Mouse (Mus musculus) CH12.LX (cell line): Measurements from ENCODE around the gene Zbtb1.

Experiments used
- CTCF ChIP-seq, 2 experiments: IDR thresholded peaks in 1 of 2; conservative IDR thresholded peaks in 1 of 2; 2 replicates each; pipeline ENCODE4 v1.5.1; 2011 to 2012; ENCODE audit warnings: low read depth in 2 of 2, low read length in 2 of 2, improper control_type of control experiment in 1 of 2, inconsistent platforms in 1 of 2, mild to moderate bottlenecking in 1 of 2, moderate library complexity in 1 of 2
- ELF1 ChIP-seq: IDR thresholded peaks from 2 replicates; pipeline ENCODE4 v1.6.1; 2014; ENCODE audit warnings: low read depth, mild to moderate bottlenecking, inconsistent platforms, low read length, improper control_type of control experiment
- EP300 ChIP-seq: IDR thresholded peaks from 2 replicates; pipeline ENCODE4 v1.6.1; 2011; ENCODE audit warnings: low read length, improper control_type of control experiment
- ETS1 ChIP-seq: conservative IDR thresholded peaks from 2 replicates; pipeline ENCODE4 v1.6.1; 2012; ENCODE audit warnings: low read depth, mild to moderate bottlenecking, inconsistent platforms, low read length, improper control_type of control experiment, moderate library complexity
- IRF4 ChIP-seq: IDR thresholded peaks from 2 replicates; pipeline ENCODE4 v1.6.1; 2014; ENCODE audit warnings: low read depth, mild to moderate bottlenecking, inconsistent platforms, low read length, improper control_type of control experiment
- MAX ChIP-seq: IDR thresholded peaks from 2 replicates; pipeline ENCODE4 v1.6.1; 2011; ENCODE audit warnings: low read length, improper control_type of control experiment
- POLR2A ChIP-seq: IDR thresholded peaks from 2 replicates; pipeline ENCODE4 v1.6.1; 2011; ENCODE audit warnings: low read depth, mild to moderate bottlenecking, improper control_type of control experiment, low read length
- POLR2AphosphoS2 ChIP-seq: IDR thresholded peaks from 2 replicates; pipeline ENCODE4 v1.6.1; 2011; ENCODE audit warnings: low read depth, low read length, improper control_type of control experiment
- RAD21 ChIP-seq: IDR thresholded peaks from 2 replicates; pipeline ENCODE4 v1.6.1; 2011; ENCODE audit warnings: low read depth, mild to moderate bottlenecking, low read length, improper control_type of control experiment, moderate library complexity
- USF1 ChIP-seq: IDR thresholded peaks from 2 replicates; pipeline ENCODE4 v1.6.1; 2014; ENCODE audit warnings: low read depth, mild to moderate bottlenecking, inconsistent platforms, low read length, improper control_type of control experiment
- ZC3H11A ChIP-seq: IDR thresholded peaks from 2 replicates; pipeline ENCODE4 v1.6.1; 2012; ENCODE audit warnings: low read depth, mild to moderate bottlenecking, inconsistent platforms, low read length, improper control_type of control experiment
- ZKSCAN1 ChIP-seq: IDR thresholded peaks from 2 replicates; pipeline ENCODE4 v1.6.1; 2012; ENCODE audit warnings: low read depth, inconsistent platforms, low read length, improper control_type of control experiment, borderline replicate concordance

GRCm38 (mm10) chr12:76326437-76327220, 43.4 kb upstream of the Zbtb1 start:
- TF ChIP-seq POLR2A = no peak
- TF ChIP-seq POLR2AphosphoS2 = no peak
- TF ChIP-seq ETS1 = no peak
- no peak for TF ChIP-seq IRF4
- TF ChIP-seq CTCF (conservative IDR thresholded peaks at IDR 0.05 in 1 of 2, IDR thresholded peaks at IDR 0.05 in 1 of 2; ENCODE audit: low read depth in 2 of 2, low read length in 2 of 2) = no peak
- no peak for TF ChIP-seq EP300
- no peak for TF ChIP-seq RAD21
- TF ChIP-seq MAX = no peak
- TF ChIP-seq USF1 = no peak
- TF ChIP-seq ZKSCAN1 = no peak
- TF ChIP-seq ELF1 = no peak
- no peak for TF ChIP-seq ZC3H11A
